Mouse (Mus musculus) liver, embryonic 16.5 days (tissue): Measurements from ENCODE around the gene Nlrp4f. TPM values are rescaled to one million over a fixed set of nuclear protein-coding genes. Genes with fewer than 3 reads are reported as not detected.

ENCODE experiments used
- ATAC-seq: fragments of 200-750 bp; cut with Nextera tagmentation; 2 replicates; pipeline ENCODE4 v1.8.0; 2017; ENCODE audit warnings: low read depth, mild to moderate bottlenecking, moderate number of reproducible peaks, moderate library complexity
- H3K27ac ChIP-seq: fragments of 300-500 bp; sonication (generic); 2 replicates; pipeline ENCODE4 v1.5.1; 2014; ENCODE audit warnings: mild to moderate bottlenecking, low read length
- H3K27me3 ChIP-seq: fragments of 300-500 bp; sonication (generic); 2 replicates; pipeline ENCODE4 v1.6.1; 2014; ENCODE audit warnings: low read depth, low read length, mixed read lengths; ENCODE audit not compliant: control insufficient read depth, insufficient read depth
- H3K36me3 ChIP-seq: fragments of 300-500 bp; sonication (generic); 2 replicates; pipeline ENCODE4 v1.6.1; 2014; ENCODE audit warnings: mild to moderate bottlenecking; ENCODE audit not compliant: control insufficient read depth, insufficient read depth
- H3K4me1 ChIP-seq: fragments of 300-500 bp; sonication (generic); 2 replicates; pipeline ENCODE4 v1.6.1; 2014; ENCODE audit warnings: low read depth, low read length, mixed read lengths; ENCODE audit not compliant: control insufficient read depth
- H3K4me2 ChIP-seq: fragments of 300-500 bp; sonication (generic); 2 replicates; pipeline ENCODE4 v1.6.1; 2014; ENCODE audit warnings: low read depth, low read length, mixed read lengths
- H3K4me3 ChIP-seq: fragments of 300-500 bp; sonication (generic); 2 replicates; pipeline ENCODE4 v1.5.1; 2014; ENCODE audit warnings: low read depth, mild to moderate bottlenecking, low read length
- H3K9ac ChIP-seq: fragments of 300-500 bp; sonication (generic); 2 replicates; pipeline ENCODE4 v1.6.1; 2014; ENCODE audit warnings: low read depth, low read length
- H3K9me3 ChIP-seq: fragments of 300-500 bp; sonication (generic); replicated peaks from 2 replicates; pipeline ENCODE4 v1.6.1; 2016; ENCODE audit warnings: low read length; ENCODE audit not compliant: control insufficient read depth
- WGBS: fragments of 180-500 bp; shearing (Covaris S2); extraction: QIAGEN DNeasy Blood & Tissue Kit; methylation state at CpG from one replicate; pipeline ENCODE4 v1.1.7; 2014; ENCODE audit not compliant: insufficient replicate concordance; 5-methylcytosine and 5-hydroxymethylcytosine counted together
- polyA plus RNA-seq: library from polyadenylated mRNA; unstranded; fragments of >200 nt; fragmentation: Nextera tagmentation; extraction: Ambion mirVana; gene quantifications from 2 replicates; pipeline ENCODE4 v1.2.1, GENCODE M21; 2015

Nlrp4f gene
- polyA plus RNA-seq = not detected in 2 replicates

DNA sequence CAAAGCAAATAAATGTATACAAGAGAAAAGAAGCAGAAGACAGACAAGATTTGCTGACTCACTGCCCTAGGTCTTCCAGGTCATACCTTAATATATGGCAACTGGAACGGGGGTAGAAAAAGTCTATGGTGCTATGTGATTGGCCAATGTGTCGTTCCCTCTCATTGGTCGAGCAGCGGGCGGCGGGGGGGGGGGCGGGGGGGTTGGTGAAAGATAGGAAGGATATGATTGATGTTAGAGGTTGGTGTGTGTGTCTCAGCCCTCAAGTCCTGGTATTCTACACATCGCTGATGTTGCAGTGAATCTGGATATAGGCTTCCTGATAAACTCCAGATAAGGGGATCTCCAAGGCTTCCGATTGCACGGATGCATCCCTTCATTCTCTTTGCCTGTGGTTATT is at the start of gene Nlrp4f:
Gene Nlrp4f (minus strand): TSS at position 101 of the 400 bp plus-strand sequence.
- no peak within 1 kb of the TSS for H3K9ac ChIP-seq
- H3K36me3 ChIP-seq = no peaks in the 10 kb centered on the region
- H3K27me3 ChIP-seq = no peaks in the 10 kb centered on the region
- H3K4me3 ChIP-seq = no peak within 1 kb of the TSS
- 65% methylated on average over 10 of the region's 10 CpGs for WGBS
- H3K27ac ChIP-seq = no peak within 1 kb of the TSS
- no peak for ATAC-seq
- H3K4me2 ChIP-seq = no peak within 1 kb of the TSS
- H3K4me1 ChIP-seq = no peaks in the 10 kb centered on the region
- H3K9me3 ChIP-seq = no peaks in the 10 kb centered on the region

DNA sequence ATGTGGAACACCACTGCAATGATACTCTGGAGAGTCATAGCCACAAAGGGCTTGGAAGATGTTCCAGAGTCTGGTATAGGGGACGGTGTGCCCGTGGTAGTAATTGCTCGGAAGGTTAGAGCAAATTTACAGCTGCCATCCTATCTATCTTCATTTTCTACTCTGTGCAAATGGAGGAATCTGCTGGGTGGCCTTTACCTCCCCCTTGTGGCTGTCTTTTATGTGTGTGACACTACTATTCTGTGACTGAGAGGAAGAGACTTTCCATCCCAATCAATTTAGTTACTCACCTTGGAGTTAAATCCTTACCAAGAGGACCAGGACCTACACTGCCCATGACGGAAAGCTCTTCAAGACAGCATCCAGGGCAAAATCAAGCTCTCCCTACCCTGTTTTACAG is 37.5 kb upstream of the Nlrp4f start:
- Histone ChIP-seq H3K36me3 (no peaks in the 10 kb centered on the region; the same call in 1 of the 2 replicates), H3K4me3 (no peak overlapping the region), H3K4me2 (no peak overlapping the region), H3K27me3 (no peaks in the 10 kb centered on the region), H3K27ac (no peak overlapping the region), H3K9me3 (no peaks in the 10 kb centered on the region), H3K9ac (no peak overlapping the region), H3K4me1 (peaks cover 16% of the 10 kb centered on the region)
- 72% methylated on average over 4 of the region's 4 CpGs for WGBS
- ATAC-seq = no peak

DNA sequence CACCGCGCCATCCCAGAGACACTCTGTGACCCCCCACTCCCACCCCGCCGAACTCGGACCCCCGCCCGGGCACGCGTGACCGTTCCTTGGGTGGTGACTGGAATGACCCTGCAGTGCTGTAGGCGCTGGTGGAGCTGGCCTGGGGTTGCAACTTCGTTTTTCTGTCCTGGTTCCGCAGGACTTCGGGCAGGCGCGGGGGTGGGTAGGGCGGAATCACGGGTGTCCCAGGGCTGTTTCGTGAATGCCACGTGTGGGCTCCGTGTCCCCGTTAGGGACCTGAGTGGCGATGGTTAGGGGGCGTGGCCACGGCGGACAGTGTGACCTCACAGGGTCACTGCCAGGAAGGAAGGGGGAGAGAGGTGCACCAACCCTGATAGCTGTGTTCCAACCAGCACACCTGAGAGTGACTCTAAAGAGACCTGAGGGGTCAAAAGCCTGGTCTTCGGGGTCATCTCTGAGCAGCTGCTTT is 36.6 kb upstream of the Nlrp4f start:
- no peak overlapping the region for H3K27ac ChIP-seq
- no peak for ATAC-seq
- peak overlapping the region; percentile 78; the same call in 1 of the 2 replicates for H3K9ac ChIP-seq
- peak overlapping the region; percentile 98 for H3K4me2 ChIP-seq
- no peaks in the 10 kb centered on the region for H3K27me3 ChIP-seq
- H3K4me1 ChIP-seq = peaks cover 16% of the 10 kb centered on the region
- H3K36me3 ChIP-seq = no peaks in the 10 kb centered on the region
- no peaks in the 10 kb centered on the region for H3K9me3 ChIP-seq
- H3K4me3 ChIP-seq = peak overlapping the region; percentile 87
- 25% methylated on average over 27 of the region's 27 CpGs for whole genome bisulfite sequencing

DNA sequence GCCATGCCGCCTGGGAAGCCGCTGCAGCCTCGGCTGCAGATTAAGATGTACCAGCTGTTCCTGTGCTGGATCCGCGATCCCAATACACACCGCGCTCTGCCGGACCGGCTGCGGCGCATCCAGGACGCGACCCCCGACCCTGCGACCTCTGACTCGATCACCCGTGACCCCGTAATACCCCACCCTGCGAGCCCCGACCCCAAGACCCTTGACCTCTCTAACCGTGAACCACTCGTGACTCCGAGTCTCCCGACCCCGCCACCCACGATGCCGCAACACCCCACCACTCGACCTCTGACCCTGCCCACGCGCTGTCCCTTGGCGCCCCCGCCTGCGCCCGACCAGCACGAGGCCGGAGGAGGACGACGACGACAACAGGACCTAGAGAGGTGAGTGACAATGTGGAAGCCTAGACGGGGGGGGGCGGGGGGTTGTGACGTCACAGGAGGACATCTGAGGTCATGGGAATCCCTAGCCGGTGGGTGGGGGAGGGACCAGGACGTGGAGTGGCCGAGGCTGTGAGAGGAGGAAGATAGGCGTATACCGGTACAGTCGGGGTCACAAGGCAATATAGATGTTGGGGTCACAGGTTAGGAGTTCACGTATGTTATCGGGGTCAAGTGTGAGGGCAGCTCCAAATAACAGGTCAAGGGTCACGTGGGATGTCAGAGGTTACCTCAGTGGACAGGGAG is 36.0 kb upstream of the Nlrp4f start:
- Histone ChIP-seq H3K9ac (peak overlapping the region; percentile 78), H3K4me1 (peaks cover 16% of the 10 kb centered on the region), H3K4me3 (peak overlapping the region; percentile 87), H3K9me3 (no peaks in the 10 kb centered on the region), H3K36me3 (no peaks in the 10 kb centered on the region), H3K4me2 (peak overlapping the region; percentile 98), H3K27ac (peak overlapping the region; percentile 94), H3K27me3 (no peaks in the 10 kb centered on the region)
- 2% methylated on average over 51 of the region's 51 CpGs for WGBS
- peak; percentile 5 for ATAC-seq

DNA sequence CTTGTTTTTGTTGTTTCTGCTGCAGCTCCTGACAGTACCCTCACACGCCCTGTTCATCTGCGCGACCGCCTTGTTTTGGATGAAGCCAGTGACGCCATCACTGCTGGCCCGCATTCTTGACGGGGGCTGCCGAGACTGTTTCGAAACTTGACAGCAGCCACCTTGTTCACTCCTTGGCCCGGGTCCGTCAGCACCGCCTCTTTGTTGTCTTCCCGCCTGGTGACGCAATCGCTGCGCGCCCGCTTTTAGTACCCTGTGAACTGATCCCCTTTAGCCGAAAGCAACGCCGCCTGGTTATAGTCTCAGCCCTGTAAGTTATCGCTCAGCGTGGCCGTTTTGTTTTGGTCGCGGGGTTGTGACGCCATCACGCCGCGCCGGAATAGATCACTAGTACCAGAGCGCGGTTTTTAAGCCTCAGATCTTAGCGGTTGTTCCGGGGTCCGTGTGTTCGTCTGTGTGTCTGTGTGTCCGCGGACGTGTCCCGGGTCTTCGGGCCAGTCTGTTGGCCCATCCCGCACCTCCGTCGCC is 35.4 kb upstream of the Nlrp4f start:
- H3K9me3 ChIP-seq = no peaks in the 10 kb centered on the region
- no peaks in the 10 kb centered on the region for H3K36me3 ChIP-seq
- ATAC-seq = peak; percentile 77
- peak overlapping the region; percentile 87 for H3K4me3 ChIP-seq
- H3K27me3 ChIP-seq = no peaks in the 10 kb centered on the region
- peak overlapping the region; percentile 98 for H3K4me2 ChIP-seq
- under 1% methylated on average over 45 of the region's 45 CpGs for WGBS
- H3K9ac ChIP-seq = peak overlapping the region; percentile 78
- peak overlapping the region; percentile 94 for H3K27ac ChIP-seq
- H3K4me1 ChIP-seq = peaks cover 16% of the 10 kb centered on the region

DNA sequence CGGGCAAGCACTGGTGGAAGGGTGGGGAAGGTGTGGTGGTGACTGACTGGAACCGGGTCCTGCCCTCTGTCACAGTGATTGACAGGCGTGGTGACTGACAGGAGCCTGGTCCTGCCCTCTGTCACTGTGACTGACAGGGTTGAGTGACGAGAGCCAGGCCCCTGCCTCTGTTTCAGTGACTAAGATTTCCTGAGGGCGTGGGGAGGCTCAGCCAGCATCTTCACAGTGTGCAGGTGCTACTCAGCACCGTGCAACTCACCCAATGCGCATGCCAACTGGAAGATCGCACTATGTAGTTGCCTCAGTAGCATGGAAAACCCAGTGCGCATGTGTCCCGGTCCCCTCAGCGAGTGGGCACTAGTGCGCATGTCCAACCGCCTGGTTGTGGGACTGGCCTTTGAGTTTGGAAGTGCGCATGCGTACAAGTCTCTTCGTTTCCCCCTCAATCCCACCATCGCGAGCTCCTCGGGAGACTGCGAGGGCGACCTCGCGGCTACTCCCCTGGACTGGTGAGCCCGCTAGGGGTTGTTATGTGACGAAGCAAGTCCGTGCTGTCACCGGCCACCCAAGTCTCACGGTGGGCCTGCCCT is 34.8 kb upstream of the Nlrp4f start:
- Histone ChIP-seq H3K36me3 (no peaks in the 10 kb centered on the region), H3K27me3 (no peaks in the 10 kb centered on the region), H3K4me1 (peaks cover 16% of the 10 kb centered on the region), H3K4me2 (peak overlapping the region; percentile 98), H3K4me3 (peak overlapping the region; percentile 87), H3K9ac (peak overlapping the region; percentile 78), H3K9me3 (no peaks in the 10 kb centered on the region), H3K27ac (peak overlapping the region; percentile 94)
- ATAC-seq = peak; percentile 87
- WGBS = under 1% methylated on average over 28 of the region's 28 CpGs

DNA sequence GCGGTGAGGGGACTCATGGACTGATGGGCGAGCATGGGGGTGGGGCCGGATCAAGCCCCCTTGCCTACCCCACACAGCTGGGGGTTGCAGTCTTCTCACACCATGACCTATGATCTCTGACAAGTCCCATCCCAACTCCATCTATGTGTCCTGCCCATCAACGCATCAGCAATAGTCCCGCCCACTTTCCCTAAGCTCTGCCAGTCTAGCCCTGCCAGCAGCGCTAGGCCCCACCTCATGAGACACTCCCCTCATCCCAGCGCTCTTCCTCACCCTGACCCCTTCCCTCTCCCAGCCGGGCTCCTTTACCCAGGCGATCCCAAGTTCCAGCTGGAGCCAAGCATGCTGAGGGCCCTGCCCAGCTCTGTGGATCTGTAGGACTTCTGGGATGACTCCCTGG is 31.4 kb upstream of the Nlrp4f start:
- H3K36me3 ChIP-seq = no peaks in the 10 kb centered on the region
- no peak overlapping the region for H3K9ac ChIP-seq
- no peak overlapping the region for H3K4me3 ChIP-seq
- H3K27ac ChIP-seq = no peak overlapping the region
- H3K4me2 ChIP-seq = no peak overlapping the region
- 62% methylated on average over 9 of the region's 9 CpGs for WGBS
- ATAC-seq = no peak
- no peaks in the 10 kb centered on the region for H3K9me3 ChIP-seq
- no peaks in the 10 kb centered on the region for H3K27me3 ChIP-seq
- peaks cover 10% of the 10 kb centered on the region for H3K4me1 ChIP-seq

DNA sequence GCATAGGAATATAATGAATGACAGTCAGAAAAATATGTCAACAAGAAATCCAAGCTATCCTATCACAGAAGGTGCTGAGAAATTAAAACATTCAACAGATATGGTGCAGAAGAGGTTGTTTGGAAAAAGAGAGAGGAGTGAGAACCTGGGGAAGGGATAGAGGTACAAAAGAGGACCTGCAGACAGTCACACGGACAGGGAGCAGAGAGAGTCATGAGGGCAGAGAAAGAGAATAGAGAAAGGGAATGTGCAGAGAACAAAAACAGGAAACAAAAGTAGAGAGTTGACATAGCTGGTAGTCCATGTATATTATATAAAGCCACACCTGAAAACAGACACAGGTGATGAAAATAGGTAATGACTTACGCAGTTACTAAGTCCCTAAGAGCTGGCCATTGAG is 20.9 kb upstream of the Nlrp4f start:
- no peak for ATAC-seq
- Histone ChIP-seq H3K4me3 (no peak overlapping the region), H3K4me2 (no peak overlapping the region), H3K27me3 (no peaks in the 10 kb centered on the region), H3K27ac (no peak overlapping the region), H3K9ac (no peak overlapping the region), H3K4me1 (no peaks in the 10 kb centered on the region), H3K9me3 (no peaks in the 10 kb centered on the region), H3K36me3 (no peaks in the 10 kb centered on the region)
- 60% methylated on average over 2 of the region's 2 CpGs for WGBS

DNA sequence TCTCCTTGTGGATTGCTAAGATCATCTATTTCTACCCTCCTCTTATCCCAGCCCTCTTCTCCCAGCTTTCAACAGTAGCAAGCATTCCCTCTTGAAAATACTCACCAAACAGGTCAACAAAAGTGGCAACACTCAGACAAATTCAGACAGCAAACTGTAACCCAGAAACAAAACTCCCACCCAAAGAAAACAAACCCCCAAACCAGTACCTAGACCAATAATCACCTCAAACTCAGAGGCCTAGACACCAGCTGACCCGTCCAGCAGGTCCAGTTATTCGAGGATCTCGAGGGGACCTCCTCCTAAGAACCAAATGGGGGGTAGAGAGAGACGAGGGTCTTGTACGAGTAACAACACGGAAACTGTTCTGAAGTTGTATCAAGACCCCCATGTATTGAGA is 20.2 kb upstream of the Nlrp4f start:
- H3K4me3 ChIP-seq = no peak overlapping the region

More for the DNA sequence above, 20.2 kb upstream of the Nlrp4f start:
- no peaks in the 10 kb centered on the region for H3K36me3 ChIP-seq
- H3K9me3 ChIP-seq = no peaks in the 10 kb centered on the region
- WGBS = 18% methylated on average over 6 of the region's 6 CpGs
- no peak overlapping the region for H3K4me2 ChIP-seq
- ATAC-seq = no peak
- H3K27me3 ChIP-seq = no peaks in the 10 kb centered on the region
- no peak overlapping the region for H3K27ac ChIP-seq
- H3K9ac ChIP-seq = no peak overlapping the region
- no peaks in the 10 kb centered on the region for H3K4me1 ChIP-seq
